Mouse (Mus musculus) urinary bladder, postnatal 36 days (tissue): ENCODE measurements around the gene Nos1ap.

Source experiments
- DNase-seq, 2 experiments: peaks; one replicate each; pipeline ENCODE4 v3.0.0; 2022; ENCODE audit warnings: low spot score in 2 of 2, mixed read lengths in 1 of 2

The Nos1ap gene

GRCm38 (mm10) chr1:170546297-170546696, 43.4 kb downstream of the Nos1ap start:
- DNase-seq = no peak

GRCm38 (mm10) chr1:170545286-170545685, 44.4 kb downstream of the Nos1ap start:
- no peak for DNase-seq

- DNase-seq = no peak
Measured at GRCm38 (mm10) chr1:170539507-170539906, 50.2 kb downstream of the Nos1ap start.

GRCm38 (mm10) chr1:170538481-170539061, 51.1 kb downstream of the Nos1ap start:
- DNase-seq = no peak

GRCm38 (mm10) chr1:170536344-170536743, 53.3 kb downstream of the Nos1ap start:
- DNase-seq = no peak

- peak in 1 of 2 experiments; percentile 60 for DNase-seq
Measured at GRCm38 (mm10) chr1:170535221-170535620, 54.4 kb downstream of the Nos1ap start.

GRCm38 (mm10) chr1:170531286-170531685, 58.4 kb downstream of the Nos1ap start:
- no peak for DNase-seq

GRCm38 (mm10) chr1:170530456-170530855, 59.2 kb downstream of the Nos1ap start:
- no peak for DNase-seq

- DNase-seq = no peak
Measured at GRCm38 (mm10) chr1:170522891-170523290, 66.8 kb downstream of the Nos1ap start.

- DNase-seq = no peak
Measured at GRCm38 (mm10) chr1:170521520-170522205, 68.0 kb downstream of the Nos1ap start.

- DNase-seq = no peak
Measured at GRCm38 (mm10) chr1:170520206-170520605, 69.5 kb downstream of the Nos1ap start.

GRCm38 (mm10) chr1:170519631-170520030, 70.0 kb downstream of the Nos1ap start:
- no peak for DNase-seq

GRCm38 (mm10) chr1:170516182-170516581, 73.5 kb downstream of the Nos1ap start:
- peak in 1 of 2 experiments; percentile 9 for DNase-seq

GRCm38 (mm10) chr1:170515455-170515854, 74.2 kb downstream of the Nos1ap start:
- DNase-seq = no peak

- DNase-seq = no peak
Measured at GRCm38 (mm10) chr1:170514226-170514625, 75.4 kb downstream of the Nos1ap start.

GRCm38 (mm10) chr1:170512429-170513097, 77.1 kb downstream of the Nos1ap start:
- DNase-seq = no peak

GRCm38 (mm10) chr1:170510595-170511240, 78.9 kb downstream of the Nos1ap start:
- DNase-seq = no peak

- DNase-seq = no peak
Measured at GRCm38 (mm10) chr1:170506309-170506708, 83.4 kb downstream of the Nos1ap start.

GRCm38 (mm10) chr1:170505107-170505506, 84.6 kb downstream of the Nos1ap start:
- no peak for DNase-seq

GRCm38 (mm10) chr1:170504378-170504777, 85.3 kb downstream of the Nos1ap start:
- no peak for DNase-seq

- DNase-seq = no peak
Measured at GRCm38 (mm10) chr1:170503277-170503739, 86.4 kb downstream of the Nos1ap start.
